Mouse (Mus musculus): ENCODE data around the gene Noxo1.
"Not testable (repeated sequence)": the region's sequence is repeated elsewhere in the genome, so short reads cannot be mapped to it uniquely, and the experiment has no call there.

Noxo1 gene

GRCm38 (mm10) chr17:24676877-24677276, 19.2 kb upstream of the Noxo1 start:
- DNase-seq (ENCODE audit: extremely low spot score, low spot score), result no peak

- no peak for DNase-seq (ENCODE audit: extremely low spot score, low spot score)
Measured at GRCm38 (mm10) chr17:24677500-24678080, 18.4 kb upstream of the Noxo1 start.

GRCm38 (mm10) chr17:24686514-24686913, 9.5 kb upstream of the Noxo1 start:
- peak; percentile 39 for DNase-seq (ENCODE audit: extremely low spot score, low spot score)

- DNase-seq (ENCODE audit: extremely low spot score, low spot score), result peak; percentile 42
Measured at GRCm38 (mm10) chr17:24687146-24687595, 8.9 kb upstream of the Noxo1 start.

GRCm38 (mm10) chr17:24687599-24687998, 8.4 kb upstream of the Noxo1 start:
- DNase-seq (ENCODE audit: extremely low spot score, low spot score), result no peak

- peak; percentile 48 for DNase-seq (ENCODE audit: extremely low spot score, low spot score)
Measured at GRCm38 (mm10) chr17:24689251-24690081, 6.6 kb upstream of the Noxo1 start, which contains the start of gene Syngr3. TSS of gene Syngr3 (minus strand) at chr17:24689955.

GRCm38 (mm10) chr17:24692385-24692784, 3.6 kb upstream of the Noxo1 start:
- no peak for DNase-seq (ENCODE audit: extremely low spot score, low spot score)

GRCm38 (mm10) chr17:24695326-24696010, 566 bp upstream of the Noxo1 start:
- no peak for DNase-seq (ENCODE audit: extremely low spot score, low spot score)

GRCm38 (mm10) chr17:24697985-24698384, 2.0 kb downstream of the Noxo1 start:
- no peak for DNase-seq (ENCODE audit: extremely low spot score, low spot score)

- no peak for DNase-seq (ENCODE audit: extremely low spot score, low spot score)
Measured at GRCm38 (mm10) chr17:24698715-24699114, 2.7 kb downstream of the Noxo1 start.

- DNase-seq (ENCODE audit: extremely low spot score, low spot score), result no peak
Measured at GRCm38 (mm10) chr17:24699473-24699872, 3.4 kb downstream of the Noxo1 start.

- no peak for DNase-seq (ENCODE audit: extremely low spot score, low spot score)
Measured at GRCm38 (mm10) chr17:24701251-24701650, 5.2 kb downstream of the Noxo1 start.

- DNase-seq (ENCODE audit: extremely low spot score, low spot score), result no peak
Measured at GRCm38 (mm10) chr17:24705821-24706220, 9.8 kb downstream of the Noxo1 start.

GRCm38 (mm10) chr17:24706982-24707800, 11.2 kb downstream of the Noxo1 start, which contains the start of gene Tbl3:
TSS of gene Tbl3 (minus strand) at chr17:24707660.
- peak; percentile 98 for DNase-seq (ENCODE audit: extremely low spot score, low spot score)

- DNase-seq (ENCODE audit: extremely low spot score, low spot score), result no peak
Measured at GRCm38 (mm10) chr17:24707801-24708425, 11.9 kb downstream of the Noxo1 start.

GRCm38 (mm10) chr17:24708646-24709045, 12.6 kb downstream of the Noxo1 start:
- DNase-seq (ENCODE audit: extremely low spot score, low spot score), result no peak

- no peak for DNase-seq (ENCODE audit: extremely low spot score, low spot score)
Measured at GRCm38 (mm10) chr17:24715556-24715955, 19.5 kb downstream of the Noxo1 start.

- DNase-seq (ENCODE audit: extremely low spot score, low spot score), result no peak
Measured at GRCm38 (mm10) chr17:24716166-24716682, 20.2 kb downstream of the Noxo1 start.

- DNase-seq (ENCODE audit: extremely low spot score, low spot score), result no peak
Measured at GRCm38 (mm10) chr17:24717943-24718342, 21.9 kb downstream of the Noxo1 start, which contains the start of the genes Rnf151 and Rps2. TSS of gene Rnf151 (minus strand) at chr17:24718063. TSS of gene Rps2 (plus strand) at chr17:24718116.

GRCm38 (mm10) chr17:24718938-24719337, 22.9 kb downstream of the Noxo1 start:
- not testable (repeated sequence) for DNase-seq (ENCODE audit: extremely low spot score, low spot score)
